Mouse (Mus musculus): ENCODE data around the gene Erv3. TPM values are rescaled to one million over a fixed set of nuclear protein-coding genes. Genes with fewer than 3 reads are reported as not detected.

Gene Erv3
- polyA plus RNA-seq, 1 experiment from 2014 or later: not detected

- H3K4me1 ChIP-seq: no peaks in the 10 kb centered on the region
- H3K27ac ChIP-seq: no peak overlapping the region
- no peaks in the 10 kb centered on the region for H3K9me3 ChIP-seq (replicated peaks)
- no peak overlapping the region for H3K4me2 ChIP-seq
- ATAC-seq (replicated peaks; ENCODE audit: low FRiP score): no peak
- no peaks in the 10 kb centered on the region for H3K27me3 ChIP-seq
- no peaks in the 10 kb centered on the region for H3K36me3 ChIP-seq
- H3K4me3 ChIP-seq (replicated peaks): no peak overlapping the region
- H3K9ac ChIP-seq: no peak overlapping the region
- WGBS: 59% methylated on average over 3 of the region's 3 CpGs
These were observed 3.2 kb upstream of the Erv3 start for GRCm38 (mm10) chr2:131862617-131863275.

DNA sequence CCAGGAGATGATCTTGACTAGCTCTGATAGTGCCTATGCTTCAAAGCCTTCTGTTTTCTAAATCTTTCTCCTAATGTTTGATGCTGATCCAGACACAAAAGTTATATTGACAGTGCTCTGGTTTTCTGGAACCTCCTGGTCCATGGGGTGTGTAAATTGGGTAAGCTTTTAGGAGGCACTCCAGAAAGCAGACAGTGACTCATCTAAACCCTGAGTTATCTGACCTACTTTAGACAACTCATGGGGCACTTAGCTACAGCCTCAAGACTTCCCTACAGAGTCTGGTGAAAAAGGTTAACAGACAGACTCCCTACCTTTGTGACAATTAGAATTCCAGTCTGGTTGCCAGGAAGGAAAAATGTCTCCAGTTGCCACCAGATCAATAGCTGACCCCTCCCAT, 1.7 kb downstream of the Erv3 start:
- ATAC-seq (replicated peaks; ENCODE audit: low FRiP score): no peak
- Histone ChIP-seq H3K9me3 (replicated peaks) (no peaks in the 10 kb centered on the region), H3K36me3 (no peaks in the 10 kb centered on the region), H3K4me2 (no peak overlapping the region), H3K9ac (no peak overlapping the region), H3K4me3 (replicated peaks) (no peak overlapping the region), H3K27me3 (no peaks in the 10 kb centered on the region), H3K27ac (no peak overlapping the region), H3K4me1 (no peaks in the 10 kb centered on the region)

GRCm38 (mm10) chr2:131853719-131854118, 5.8 kb downstream of the Erv3 start:
- H3K9ac ChIP-seq: no peak overlapping the region
- H3K9me3 ChIP-seq (replicated peaks): no peaks in the 10 kb centered on the region
- 74% methylated on average over 4 of the region's 4 CpGs for WGBS
- no peaks in the 10 kb centered on the region for H3K27me3 ChIP-seq
- H3K36me3 ChIP-seq: no peaks in the 10 kb centered on the region
- H3K4me2 ChIP-seq: no peak overlapping the region
- H3K4me3 ChIP-seq (replicated peaks): no peak overlapping the region
- no peak overlapping the region for H3K27ac ChIP-seq
- H3K4me1 ChIP-seq: no peaks in the 10 kb centered on the region
- no peak for ATAC-seq (replicated peaks; ENCODE audit: low FRiP score)

DNA sequence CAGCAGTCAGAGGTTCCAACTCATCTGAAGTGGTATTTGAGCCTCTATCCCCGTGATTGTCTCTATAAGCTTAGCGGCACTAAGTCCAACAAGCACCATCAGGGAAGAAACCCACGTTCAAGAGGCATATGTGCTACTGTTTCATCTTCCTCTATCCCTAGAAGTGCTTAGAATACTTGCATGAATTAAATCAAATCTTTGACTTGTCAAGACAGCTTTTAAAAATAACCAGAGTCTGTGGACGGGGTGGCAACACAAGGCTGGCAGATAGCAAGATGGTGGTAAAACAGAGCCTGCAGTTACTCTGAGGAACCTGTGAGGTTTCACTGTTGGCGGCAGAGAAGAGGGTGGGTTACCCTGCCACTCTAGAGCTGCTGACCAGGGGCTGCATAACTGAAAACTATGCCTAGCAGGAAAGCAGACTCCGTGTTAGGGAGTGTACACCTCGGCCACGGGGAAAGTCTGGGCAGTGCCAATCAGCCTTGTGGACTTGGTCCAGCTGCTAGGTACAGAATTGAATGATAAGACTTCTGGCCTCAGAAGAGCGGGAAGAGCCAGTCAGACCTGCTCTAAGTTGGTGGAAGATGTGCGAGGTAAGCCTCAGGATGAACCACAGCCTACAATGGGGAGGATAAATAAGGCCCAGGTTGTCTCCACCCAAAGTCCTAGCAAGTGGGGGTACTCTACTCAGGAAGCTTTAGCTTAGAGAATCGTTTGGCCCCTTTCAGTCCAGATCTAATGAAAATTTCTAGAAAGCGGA, 8.0 kb downstream of the Erv3 start:
- Histone ChIP-seq H3K27ac (no peak overlapping the region), H3K4me1 (0 out of 2 replicates have a peak, but pooled peaks cover 3% of the 10 kb centered on the region), H3K9me3 (replicated peaks) (no peaks in the 10 kb centered on the region), H3K9ac (no peak overlapping the region), H3K27me3 (no peaks in the 10 kb centered on the region), H3K4me3 (replicated peaks) (no peak overlapping the region), H3K36me3 (no peaks in the 10 kb centered on the region), H3K4me2 (no peak overlapping the region)
- WGBS: 88% methylated on average over 12 of the region's 12 CpGs
- ATAC-seq (replicated peaks; ENCODE audit: low FRiP score): no peak

- H3K9me3 ChIP-seq (replicated peaks): no peaks in the 10 kb centered on the region
- no peak for ATAC-seq (replicated peaks; ENCODE audit: low FRiP score)
- no peak overlapping the region for H3K4me2 ChIP-seq
- 96% methylated on average over 4 of the region's 4 CpGs for WGBS
- no peaks in the 10 kb centered on the region for H3K36me3 ChIP-seq
- H3K4me3 ChIP-seq (replicated peaks): no peak overlapping the region
- no peak overlapping the region for H3K9ac ChIP-seq
- 0 out of 2 replicates have a peak, but pooled peaks cover 3% of the 10 kb centered on the region for H3K4me1 ChIP-seq
- no peaks in the 10 kb centered on the region for H3K27me3 ChIP-seq
- no peak overlapping the region for H3K27ac ChIP-seq
These were observed 9.5 kb downstream of the Erv3 start for GRCm38 (mm10) chr2:131850047-131850446.

GRCm38 (mm10) chr2:131847501-131848359, 11.8 kb downstream of the Erv3 start:
- no peaks in the 10 kb centered on the region for H3K27me3 ChIP-seq
- 9% methylated on average over 10 of the region's 10 CpGs for WGBS
- no peaks in the 10 kb centered on the region for H3K36me3 ChIP-seq
- H3K4me3 ChIP-seq (replicated peaks): no peak overlapping the region
- no peak overlapping the region for H3K9ac ChIP-seq
- peak; percentile 82; the same call in 1 of the 2 replicates for ATAC-seq (replicated peaks; ENCODE audit: low FRiP score)
- no peaks in the 10 kb centered on the region for H3K9me3 ChIP-seq (replicated peaks)
- no peak overlapping the region for H3K27ac ChIP-seq
- 0 out of 2 replicates have a peak overlapping the region, but pooled peaks have one; percentile 26 for H3K4me2 ChIP-seq
- H3K4me1 ChIP-seq: 0 out of 2 replicates have a peak, but pooled peaks cover 3% of the 10 kb centered on the region

DNA sequence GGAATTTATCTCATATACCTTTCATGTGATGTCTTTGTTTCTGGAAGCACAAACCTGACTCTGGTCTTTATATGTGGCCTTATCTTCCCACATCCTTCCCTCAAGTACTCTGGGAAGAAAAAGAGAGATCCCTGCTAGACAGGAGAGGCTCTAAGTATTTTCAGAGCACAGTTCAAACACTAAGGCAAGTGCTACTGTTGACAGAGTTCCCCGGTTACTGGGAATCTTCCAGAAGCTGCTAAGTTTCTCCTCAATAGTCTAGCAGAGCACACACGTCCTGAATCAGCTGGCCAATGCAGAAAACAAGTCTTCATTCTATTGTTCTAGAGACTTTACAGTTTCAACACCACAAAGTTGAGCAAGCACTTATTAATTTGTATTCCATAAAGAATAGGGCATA, 12.7 kb downstream of the Erv3 start:
- H3K36me3 ChIP-seq: no peaks in the 10 kb centered on the region
- H3K4me2 ChIP-seq: no peak overlapping the region
- 56% methylated on average over 2 of the region's 2 CpGs for WGBS
- H3K27ac ChIP-seq: no peak overlapping the region
- H3K9ac ChIP-seq: no peak overlapping the region
- no peaks in the 10 kb centered on the region for H3K27me3 ChIP-seq
- ATAC-seq (replicated peaks; ENCODE audit: low FRiP score): no peak
- 0 out of 2 replicates have a peak, but pooled peaks cover 3% of the 10 kb centered on the region for H3K4me1 ChIP-seq
- no peak overlapping the region for H3K4me3 ChIP-seq (replicated peaks)
- no peaks in the 10 kb centered on the region for H3K9me3 ChIP-seq (replicated peaks)

DNA sequence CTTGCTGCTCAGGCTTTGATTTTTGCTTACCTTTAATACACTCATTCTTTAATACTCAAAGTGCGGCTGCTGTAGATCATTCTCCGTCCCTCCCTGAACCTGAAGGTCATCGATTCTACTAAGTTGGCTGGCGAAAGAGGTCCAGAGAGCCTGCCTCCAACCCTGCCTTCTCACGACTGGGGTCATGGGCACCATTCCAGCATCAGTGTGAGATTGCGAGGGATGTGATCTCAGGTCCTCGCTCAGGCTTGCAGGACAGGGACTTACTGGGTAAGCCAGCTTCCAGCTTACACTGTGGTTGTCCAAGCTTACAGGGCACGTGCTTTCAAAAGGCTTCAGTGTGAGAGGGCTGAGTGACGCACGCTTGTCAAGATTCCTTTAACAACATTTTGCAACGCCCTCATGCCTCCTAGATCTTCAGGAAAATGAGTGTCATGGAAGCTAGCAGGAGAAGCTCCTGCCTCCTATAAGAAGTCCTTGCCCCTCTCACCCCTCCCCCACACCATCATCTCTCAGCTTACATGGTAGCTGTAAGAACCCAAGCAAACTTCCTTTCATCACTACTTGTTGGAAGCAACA, 13.3 kb downstream of the Erv3 start:
- Histone ChIP-seq H3K27me3 (no peaks in the 10 kb centered on the region), H3K36me3 (no peaks in the 10 kb centered on the region), H3K4me3 (replicated peaks) (no peak overlapping the region), H3K9me3 (replicated peaks) (no peaks in the 10 kb centered on the region), H3K4me1 (0 out of 2 replicates have a peak, but pooled peaks cover 3% of the 10 kb centered on the region), H3K4me2 (no peak overlapping the region), H3K27ac (no peak overlapping the region), H3K9ac (no peak overlapping the region)
- no peak for ATAC-seq (replicated peaks; ENCODE audit: low FRiP score)
- WGBS: 74% methylated on average over 11 of the region's 11 CpGs

- Histone ChIP-seq H3K27me3 (no peaks in the 10 kb centered on the region), H3K36me3 (no peaks in the 10 kb centered on the region), H3K9me3 (replicated peaks) (no peaks in the 10 kb centered on the region), H3K4me3 (replicated peaks) (no peak overlapping the region), H3K9ac (no peak overlapping the region), H3K4me1 (peaks cover 7% of the 10 kb centered on the region; the same call in 1 of the 2 replicates), H3K4me2 (no peak overlapping the region), H3K27ac (no peak overlapping the region)
- WGBS: 76% methylated on average over 8 of the region's 8 CpGs
- no peak for ATAC-seq (replicated peaks; ENCODE audit: low FRiP score)
These were observed 13.9 kb downstream of the Erv3 start for GRCm38 (mm10) chr2:131845671-131846070.

DNA sequence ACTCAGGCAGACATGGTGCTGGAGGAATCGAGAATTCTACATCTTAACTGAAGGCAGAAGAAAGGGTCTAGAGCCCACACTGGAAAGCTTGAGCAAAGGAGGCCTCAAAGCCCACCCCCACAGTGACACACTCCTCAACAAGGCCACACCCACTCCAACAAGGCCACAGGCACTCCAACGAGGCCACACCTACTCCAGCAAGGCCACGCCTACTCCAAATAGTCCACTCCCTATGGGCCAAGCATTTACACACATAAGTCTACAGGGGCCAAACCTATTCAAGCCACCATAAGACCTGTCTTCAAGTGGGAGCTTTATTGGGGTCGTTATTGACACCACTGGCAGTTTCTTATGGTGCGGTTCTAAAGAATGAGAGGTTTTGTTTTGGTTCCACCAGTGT, 17.0 kb downstream of the Erv3 start:
- 78% methylated on average over 5 of the region's 5 CpGs for WGBS
- Histone ChIP-seq H3K4me2 (no peak overlapping the region), H3K27ac (no peak overlapping the region), H3K9me3 (replicated peaks) (no peaks in the 10 kb centered on the region), H3K4me1 (peaks cover 5% of the 10 kb centered on the region; the same call in 1 of the 2 replicates), H3K36me3 (no peaks in the 10 kb centered on the region), H3K9ac (no peak overlapping the region), H3K27me3 (no peaks in the 10 kb centered on the region), H3K4me3 (replicated peaks) (no peak overlapping the region)
- no peak for ATAC-seq (replicated peaks; ENCODE audit: low FRiP score)

DNA sequence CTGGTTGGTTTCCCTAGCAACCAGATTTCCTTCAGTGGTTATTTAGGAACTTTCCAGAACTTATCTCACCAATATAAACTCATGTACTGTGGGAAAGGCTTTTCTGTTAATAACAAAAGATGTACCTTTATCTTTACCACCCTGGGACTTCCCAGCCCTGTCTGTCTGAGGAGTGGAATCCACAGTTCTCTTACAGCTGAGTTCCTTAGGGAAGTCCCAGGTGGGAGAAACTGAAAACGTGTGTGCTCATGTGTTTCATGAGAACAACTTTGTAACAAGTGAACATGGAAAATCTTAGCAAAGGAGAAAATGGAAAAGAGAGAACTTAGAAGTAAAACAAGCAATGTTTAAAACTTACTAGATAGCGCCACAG, 18.2 kb downstream of the Erv3 start:
- H3K9me3 ChIP-seq (replicated peaks): no peaks in the 10 kb centered on the region
- peak; percentile 16; the same call in 1 of the 2 replicates for ATAC-seq (replicated peaks; ENCODE audit: low FRiP score)
- no peak overlapping the region for H3K4me2 ChIP-seq
- no peaks in the 10 kb centered on the region for H3K36me3 ChIP-seq
- peaks cover 5% of the 10 kb centered on the region; the same call in 1 of the 2 replicates for H3K4me1 ChIP-seq
- no peaks in the 10 kb centered on the region for H3K27me3 ChIP-seq
- H3K27ac ChIP-seq: 0 out of 2 replicates have a peak overlapping the region, but pooled peaks have one; percentile 4
- WGBS: 60% methylated on average over 2 of the region's 2 CpGs
- H3K9ac ChIP-seq: no peak overlapping the region
- no peak overlapping the region for H3K4me3 ChIP-seq (replicated peaks)
